9 mouse cellular contexts compared by ENCODE assay signal in genomic region chr14:54650621-54651454, GRCm38 (mm10). TPM values are rescaled to one million over a fixed set of nuclear protein-coding genes. Genes with fewer than 3 reads are reported as not detected.
DNase-seq lines count a peak whose midpoint lies in the region; ATAC-seq and TF ChIP-seq lines count a peak whose summit lies in the region.
"Had no signal": no experiment of that assay in that cellular context is flagged by ENCODE, and none has a peak within 500 bp of the region (broad histone marks: within the 10 kb centered on the region; RNA-seq: fewer than 3 reads in every experiment).

No protein-coding gene starts in this region.

- no peak overlapping the region for H3ac ChIP-seq in myocyte (ENCODE audit: control insufficient read depth, insufficient read length)

- TF ChIP-seq POLR2A in bone marrow, adult 2 months (IDR thresholded peaks at IDR 0.05; ENCODE audit: borderline replicate concordance, control insufficient read depth, low read depth, low read length): no peak
- TF ChIP-seq POLR2A in liver, adult 2 months (IDR thresholded peaks at IDR 0.05; ENCODE audit: extremely low read depth, insufficient read depth, low read length): no peak
- TF ChIP-seq POLR2A in myocyte (IDR thresholded peaks at IDR 0.05; ENCODE audit: insufficient read length, low read depth): no peak

- peaks cover 76% of the 10 kb centered on the region for H3K36me3 ChIP-seq in embryonic facial prominence, embryonic 14.5 days (ENCODE audit: control insufficient read depth, insufficient read depth, low read length)
- H3K36me3 ChIP-seq in heart, embryonic 12.5 days: peaks cover 71% of the 10 kb centered on the region
- H3K36me3 ChIP-seq in kidney, embryonic 16.5 days (ENCODE audit: insufficient read depth, low read length): peaks cover 62% of the 10 kb centered on the region
- H3K36me3 ChIP-seq in liver, adult 2 months (ENCODE audit: control insufficient read depth, insufficient read depth, low read length): peaks cover 52% of the 10 kb centered on the region
- H3K36me3 ChIP-seq in myocyte (ENCODE audit: control insufficient read depth, insufficient read depth): peaks cover 29% of the 10 kb centered on the region

- H3K4me3 ChIP-seq in bone marrow, adult 2 months (replicated peaks; ENCODE audit: control insufficient read depth, low read depth, low read length): no peak overlapping the region
- no peak overlapping the region for H3K4me3 ChIP-seq in embryonic facial prominence, embryonic 14.5 days (ENCODE audit: low read depth, low read length)
- H3K4me3 ChIP-seq in heart, embryonic 12.5 days: no peak overlapping the region
- H3K4me3 ChIP-seq in kidney, embryonic 16.5 days (ENCODE audit: low read length): no peak overlapping the region
- H3K4me3 ChIP-seq in liver, adult 2 months (ENCODE audit: insufficient read depth, low read depth, low read length): no peak overlapping the region
- no peak overlapping the region for H3K4me3 ChIP-seq in myocyte
- H3K4me3 ChIP-seq: erythroblast, embryonic 14.5 days had no signal

- no peak overlapping the region for H3K27ac ChIP-seq in bone marrow, adult 2 months (ENCODE audit: control insufficient read depth, insufficient read depth, low read depth, low read length, poor library complexity)
- no peak overlapping the region for H3K27ac ChIP-seq in embryonic facial prominence, embryonic 14.5 days (replicated peaks; ENCODE audit: low read depth, low read length)
- 0 out of 2 replicates have a peak overlapping the region, but pooled peaks have one; percentile 14 for H3K27ac ChIP-seq in heart, embryonic 12.5 days (ENCODE audit: poor library complexity, severe bottlenecking)
- H3K27ac ChIP-seq in kidney, embryonic 16.5 days (ENCODE audit: low read length): 0 out of 2 replicates have a peak overlapping the region, but pooled peaks have one; percentile 48
- no peak overlapping the region for H3K27ac ChIP-seq in liver, adult 2 months (replicated peaks; ENCODE audit: insufficient read depth, low read depth, low read length)

- peak; percentile 93 for TF ChIP-seq CTCF in bone marrow, adult 2 months (IDR thresholded peaks at IDR 0.05; ENCODE audit: control insufficient read depth, insufficient read depth, low read length)
- peak; percentile 71 for TF ChIP-seq CTCF in liver, adult 2 months (IDR thresholded peaks at IDR 0.05; ENCODE audit: low read depth, low read length)

- no peak overlapping the region for H3K4me2 ChIP-seq in embryonic facial prominence, embryonic 14.5 days (ENCODE audit: low read depth, low read length)
- no peak overlapping the region for H3K4me2 ChIP-seq in heart, embryonic 12.5 days
- H3K4me2 ChIP-seq in kidney, embryonic 16.5 days (replicated peaks; ENCODE audit: low read depth, low read length): no peak overlapping the region
- H3K4me2 ChIP-seq in myocyte (ENCODE audit: low read depth): peak overlapping the region; percentile 21

- no peaks in the 10 kb centered on the region for H3K4me1 ChIP-seq in bone marrow, adult 2 months (ENCODE audit: control insufficient read depth, insufficient read depth, low read length)
- peaks cover 10% of the 10 kb centered on the region; the same call in 1 of the 2 replicates for H3K4me1 ChIP-seq in embryonic facial prominence, embryonic 14.5 days (ENCODE audit: control insufficient read depth, insufficient read depth, low read length)
- peaks cover 41% of the 10 kb centered on the region for H3K4me1 ChIP-seq in heart, embryonic 12.5 days (replicated peaks)
- peaks cover 32% of the 10 kb centered on the region for H3K4me1 ChIP-seq in kidney, embryonic 16.5 days (ENCODE audit: insufficient read depth, low read length)
- peaks cover 6% of the 10 kb centered on the region for H3K4me1 ChIP-seq in liver, adult 2 months (ENCODE audit: control insufficient read depth, insufficient read depth, low read length)

- no peak overlapping the region for H3K9ac ChIP-seq in embryonic facial prominence, embryonic 14.5 days (ENCODE audit: low read depth, low read length)
- H3K9ac ChIP-seq in heart, embryonic 12.5 days: 0 out of 2 replicates have a peak overlapping the region, but pooled peaks have one; percentile 17
- no peak overlapping the region for H3K9ac ChIP-seq in kidney, embryonic 16.5 days (replicated peaks; ENCODE audit: low read length)
- H3K9ac ChIP-seq in liver, adult 2 months (ENCODE audit: low read depth, low read length): no peak overlapping the region

- peaks cover 4% of the 10 kb centered on the region; the same call in 1 of the 2 replicates for H3K79me2 ChIP-seq in liver, adult 2 months (ENCODE audit: control insufficient read depth, insufficient read depth, low read length)
- peaks cover 26% of the 10 kb centered on the region for H3K79me2 ChIP-seq in myocyte (ENCODE audit: control insufficient read depth, insufficient read depth)

- no peaks in the 10 kb centered on the region for H3K27me3 ChIP-seq in embryonic facial prominence, embryonic 14.5 days (replicated peaks; ENCODE audit: control insufficient read depth, insufficient read depth, low read length)
- H3K27me3 ChIP-seq in heart, embryonic 12.5 days (replicated peaks): no peaks in the 10 kb centered on the region
- H3K27me3 ChIP-seq in kidney, embryonic 16.5 days (ENCODE audit: insufficient read depth, low read length): no peaks in the 10 kb centered on the region
- H3K27me3 ChIP-seq in liver, adult 2 months (ENCODE audit: control insufficient read depth, insufficient read depth, low read length): no peaks in the 10 kb centered on the region
- H3K27me3 ChIP-seq in myocyte (ENCODE audit: control insufficient read depth, insufficient read depth, insufficient read length): no peaks in the 10 kb centered on the region

- 60% methylated on average over 23 of the region's 23 CpGs for WGBS in bone marrow, adult 2 months
- 64% methylated on average over 23 of the region's 23 CpGs for WGBS in embryonic facial prominence, embryonic 14.5 days
- WGBS in heart, embryonic 12.5 days: 62% methylated on average over 23 of the region's 23 CpGs
- WGBS in kidney, embryonic 16.5 days: 61% methylated on average over 22 of the region's 23 CpGs
- WGBS in liver, adult 2 months: 64% methylated on average over 23 of the region's 23 CpGs

- ATAC-seq in embryonic facial prominence, embryonic 14.5 days (ENCODE audit: low read depth): peak; percentile 64
- ATAC-seq in heart, embryonic 12.5 days (ENCODE audit: insufficient number of reproducible peaks, low FRiP score): peak; percentile 43; the same call in 1 of the 2 replicates
- peak; percentile 58 for ATAC-seq in kidney, embryonic 16.5 days (ENCODE audit: low FRiP score, low TSS enrichment)

- DNase-seq in CD4-positive helper T cell, adult 2 months (ENCODE audit: low read depth, low spot score): peak; percentile 89
- DNase-seq in embryonic facial prominence, embryonic 14.5 days (ENCODE audit: low spot score): peak; percentile 96
- peak; percentile 77 for DNase-seq in liver, adult 2 months (ENCODE audit: extremely low read depth, low read depth, low spot score)
- DNase-seq in spleen, postnatal 36 days (ENCODE audit: low spot score in 2 of 2): peak; percentile 79 to 89

- H3K9me3 ChIP-seq in embryonic facial prominence, embryonic 14.5 days (ENCODE audit: control insufficient read depth, low read length): no peaks in the 10 kb centered on the region
- H3K9me3 ChIP-seq in heart, embryonic 12.5 days (replicated peaks): no peaks in the 10 kb centered on the region
- H3K9me3 ChIP-seq in kidney, embryonic 16.5 days (ENCODE audit: low read length): no peaks in the 10 kb centered on the region

RNA-seq across cellular contexts. Expression of gene Cdh24, which starts 9.7 kb away (rescaled TPM):
- polyA plus RNA-seq in bone marrow, adult 2 months (2011; ENCODE audit: insufficient read depth, insufficient read length, low replicate concordance, missing spikeins): 4.1 and 7.0 TPM in 2 replicates
- 3.9 and 4.5 TPM in 2 replicates for polyA plus RNA-seq in embryonic facial prominence, embryonic 14.5 days (2014; fragmentation: Nextera tagmentation; extraction: Ambion mirVana)
- 3.1 and 3.3 TPM in 2 replicates for polyA plus RNA-seq in heart, embryonic 12.5 days (2016; fragmentation: Nextera tagmentation; extraction: Ambion mirVana)
- polyA plus RNA-seq in kidney, embryonic 16.5 days (2015; fragmentation: Nextera tagmentation; extraction: Ambion mirVana): 3.4 TPM in 2 replicates
- total RNA-seq in liver, adult 2 months (2014; rRNA removed): 0.09 and 0.27 TPM in 2 replicates
- polyA plus RNA-seq in liver, adult 2 months (2012; rRNA removed): 0.37 and 0.73 TPM in 2 replicates
- 4.3 TPM for polyA plus RNA-seq in myocyte (2012; fragmentation: generic; extraction: Trizol)

RNA-seq across cellular contexts. Expression of gene Gm17606, which starts 10.1 kb away (rescaled TPM):
- polyA plus RNA-seq in bone marrow, adult 2 months (2011; ENCODE audit: insufficient read depth, insufficient read length, low replicate concordance, missing spikeins): not detected in 2 replicates
- not detected in 2 replicates for polyA plus RNA-seq in embryonic facial prominence, embryonic 14.5 days (2014; fragmentation: Nextera tagmentation; extraction: Ambion mirVana)
- not detected in 2 replicates for polyA plus RNA-seq in heart, embryonic 12.5 days (2016; fragmentation: Nextera tagmentation; extraction: Ambion mirVana)
- not detected in 2 replicates for polyA plus RNA-seq in kidney, embryonic 16.5 days (2015; fragmentation: Nextera tagmentation; extraction: Ambion mirVana)
- total RNA-seq in liver, adult 2 months (2014; rRNA removed): not detected in 2 replicates
- not detected in 2 replicates for polyA plus RNA-seq in liver, adult 2 months (2012; rRNA removed)
- not detected for polyA plus RNA-seq in myocyte (2012; fragmentation: generic; extraction: Trizol)
- polyA plus RNA-seq: erythroblast, embryonic 14.5 days had no signal

RNA-seq across cellular contexts. Expression of gene Psmb11, which starts 29.6 kb away (rescaled TPM):
- 0.47 TPM in 1 of 2 replicates, not detected in the other for polyA plus RNA-seq in bone marrow, adult 2 months (2011; ENCODE audit: insufficient read depth, insufficient read length, low replicate concordance, missing spikeins)
- polyA plus RNA-seq in embryonic facial prominence, embryonic 14.5 days (2014; fragmentation: Nextera tagmentation; extraction: Ambion mirVana): 0.16 TPM in 1 of 2 replicates, not detected in the other
- polyA plus RNA-seq in heart, embryonic 12.5 days (2016; fragmentation: Nextera tagmentation; extraction: Ambion mirVana): not detected in 2 replicates
- polyA plus RNA-seq in kidney, embryonic 16.5 days (2015; fragmentation: Nextera tagmentation; extraction: Ambion mirVana): 0.07 TPM in 1 of 2 replicates, not detected in the other
- not detected in 2 replicates for total RNA-seq in liver, adult 2 months (2014; rRNA removed)
- not detected in 2 replicates for polyA plus RNA-seq in liver, adult 2 months (2012; rRNA removed)
- polyA plus RNA-seq in myocyte (2012; fragmentation: generic; extraction: Trizol): not detected
- polyA plus RNA-seq: erythroblast, embryonic 14.5 days had no signal

RNA-seq across cellular contexts. Expression of gene Psmb5, which starts 33.0 kb away (rescaled TPM):
- polyA plus RNA-seq in bone marrow, adult 2 months (2011; ENCODE audit: insufficient read depth, insufficient read length, low replicate concordance, missing spikeins): 69.3 and 91.4 TPM in 2 replicates
- 332 and 335 TPM in 2 replicates for polyA plus RNA-seq in embryonic facial prominence, embryonic 14.5 days (2014; fragmentation: Nextera tagmentation; extraction: Ambion mirVana)
- polyA plus RNA-seq in heart, embryonic 12.5 days (2016; fragmentation: Nextera tagmentation; extraction: Ambion mirVana): 300 and 308 TPM in 2 replicates
- polyA plus RNA-seq in kidney, embryonic 16.5 days (2015; fragmentation: Nextera tagmentation; extraction: Ambion mirVana): 453 and 471 TPM in 2 replicates
- 179 and 181 TPM in 2 replicates for total RNA-seq in liver, adult 2 months (2014; rRNA removed)
- polyA plus RNA-seq in liver, adult 2 months (2012; rRNA removed): 217 and 221 TPM in 2 replicates
- 416 TPM for polyA plus RNA-seq in myocyte (2012; fragmentation: generic; extraction: Trizol)

RNA-seq across cellular contexts. Expression of gene 1700123O20Rik, which starts 35.2 kb away (rescaled TPM):
- polyA plus RNA-seq in bone marrow, adult 2 months (2011; ENCODE audit: insufficient read depth, insufficient read length, low replicate concordance, missing spikeins): 14.8 and 35.0 TPM in 2 replicates
- 70.7 and 84.9 TPM in 2 replicates for polyA plus RNA-seq in embryonic facial prominence, embryonic 14.5 days (2014; fragmentation: Nextera tagmentation; extraction: Ambion mirVana)
- polyA plus RNA-seq in heart, embryonic 12.5 days (2016; fragmentation: Nextera tagmentation; extraction: Ambion mirVana): 50.3 and 57.1 TPM in 2 replicates
- 90.4 and 91.1 TPM in 2 replicates for polyA plus RNA-seq in kidney, embryonic 16.5 days (2015; fragmentation: Nextera tagmentation; extraction: Ambion mirVana)
- total RNA-seq in liver, adult 2 months (2014; rRNA removed): 30.6 and 36.0 TPM in 2 replicates
- polyA plus RNA-seq in liver, adult 2 months (2012; rRNA removed): 36.7 and 39.0 TPM in 2 replicates
- 36.3 TPM for polyA plus RNA-seq in myocyte (2012; fragmentation: generic; extraction: Trizol)

Comparison
In these comparisons a context has a peak if more than half of its experiments do, and no peak if none do; other contexts are left out.
1. H3K27ac ChIP-seq: peak in heart, embryonic 12.5 days (single experiment) and kidney, embryonic 16.5 days (single experiment); none in bone marrow, adult 2 months (single experiment), embryonic facial prominence, embryonic 14.5 days (single experiment) and liver, adult 2 months (single experiment).
2. Peak in every context shown above with its lines, with median percentiles within 50 percentile points of each other: DNase-seq and ATAC-seq.